Mouse (Mus musculus): ENCODE results near the gene Smim22. TPM values are rescaled to one million over a fixed set of nuclear protein-coding genes. Genes with fewer than 3 reads are reported as not detected.

Gene Smim22
- polyA plus RNA-seq (2017; shearing (Covaris generic)): not detected

DNA sequence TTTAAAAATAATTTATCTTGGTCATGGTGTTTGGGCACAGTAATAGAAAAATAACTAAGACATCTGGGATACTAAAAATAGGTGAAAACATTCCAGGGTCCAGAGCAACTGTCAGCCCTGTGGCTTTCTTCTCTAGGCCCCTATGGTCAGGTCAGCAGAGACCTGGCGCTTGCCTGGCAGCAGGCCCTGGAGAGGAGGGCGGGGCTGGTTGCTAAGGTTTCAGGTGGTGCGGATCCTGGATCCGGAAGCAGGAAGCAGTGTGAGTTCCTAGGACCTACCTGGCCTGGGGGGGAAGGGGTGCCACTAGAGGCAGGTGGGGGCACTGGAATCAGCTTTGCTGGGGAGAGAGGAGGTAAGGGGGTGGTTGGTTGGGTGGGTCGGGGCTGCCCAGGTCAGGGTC is at the start of gene Smim22:
Gene Smim22, plus strand, starts transcription at position 222 of the 400 bp plus-strand sequence.

DNA sequence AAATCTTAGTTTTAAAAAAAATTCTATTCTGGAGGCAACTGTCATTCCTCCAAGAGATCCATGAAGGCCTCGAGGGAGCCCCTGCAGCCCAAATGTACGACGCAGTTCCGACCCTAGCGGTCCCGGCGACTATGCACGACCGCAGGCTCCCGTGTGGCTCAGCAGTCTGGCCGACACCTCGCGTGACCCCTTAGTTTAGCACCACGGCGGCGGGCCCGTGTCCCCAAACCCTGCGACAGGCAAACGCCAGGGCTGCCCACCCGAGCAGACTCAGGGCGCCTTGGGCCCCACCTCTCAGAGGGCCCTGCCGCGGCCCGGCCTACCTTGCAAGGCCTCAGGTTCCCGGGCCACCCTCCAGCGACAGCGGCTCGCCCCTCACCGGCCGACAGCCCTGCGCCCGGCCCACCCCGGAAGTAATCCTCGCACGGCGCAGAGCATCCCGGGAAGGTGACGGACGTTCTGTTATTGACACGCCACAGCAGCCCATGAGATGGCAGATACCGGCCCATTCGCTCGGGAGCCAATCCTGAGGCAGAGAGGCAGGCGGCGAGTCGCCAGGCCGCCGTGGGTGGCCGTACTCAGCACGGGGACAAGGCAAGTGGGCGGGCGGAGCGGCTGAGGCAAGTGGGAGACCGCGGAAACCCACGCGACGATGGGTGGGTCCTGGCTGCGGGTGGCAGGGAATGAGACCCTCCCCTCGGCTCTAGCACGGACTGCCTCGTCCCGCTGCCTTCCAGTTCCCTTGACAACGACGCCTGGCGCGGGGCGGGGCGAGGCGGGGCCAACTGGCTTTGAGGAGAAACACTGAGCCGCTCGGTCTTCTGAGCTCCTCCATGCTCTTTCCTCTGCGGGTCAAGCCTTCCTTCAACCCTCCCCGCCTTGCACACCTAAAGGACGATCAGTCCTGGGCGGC is 43.0 kb upstream of the Smim22 start, which contains the start of gene Anks3:
Gene Anks3, minus strand, starts transcription at position 409 of the 913 bp plus-strand sequence.

DNA sequence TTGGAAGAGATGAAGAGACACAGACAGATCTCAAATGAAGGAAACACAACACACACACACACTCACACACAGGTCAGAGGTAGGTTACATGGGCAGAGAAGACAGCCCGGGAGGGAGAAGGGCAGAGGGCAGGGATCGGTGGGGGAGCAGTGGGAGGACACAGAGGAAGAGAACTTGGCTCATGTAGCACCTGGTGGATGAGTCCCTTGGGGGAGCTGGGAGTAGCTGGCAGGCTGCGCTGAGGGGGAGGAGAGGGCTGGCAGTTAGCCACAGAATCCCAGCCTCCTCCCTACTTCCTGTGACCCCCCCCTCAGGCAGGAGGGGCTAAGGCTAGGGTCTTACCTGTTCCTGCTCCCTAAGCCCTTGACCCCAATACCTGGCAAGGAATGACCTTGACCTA is 9.5 kb upstream of the Smim22 start, which contains the start of gene Sept12:
Gene Sept12, minus strand, starts transcription at position 300 of the 400 bp plus-strand sequence.

DNA sequence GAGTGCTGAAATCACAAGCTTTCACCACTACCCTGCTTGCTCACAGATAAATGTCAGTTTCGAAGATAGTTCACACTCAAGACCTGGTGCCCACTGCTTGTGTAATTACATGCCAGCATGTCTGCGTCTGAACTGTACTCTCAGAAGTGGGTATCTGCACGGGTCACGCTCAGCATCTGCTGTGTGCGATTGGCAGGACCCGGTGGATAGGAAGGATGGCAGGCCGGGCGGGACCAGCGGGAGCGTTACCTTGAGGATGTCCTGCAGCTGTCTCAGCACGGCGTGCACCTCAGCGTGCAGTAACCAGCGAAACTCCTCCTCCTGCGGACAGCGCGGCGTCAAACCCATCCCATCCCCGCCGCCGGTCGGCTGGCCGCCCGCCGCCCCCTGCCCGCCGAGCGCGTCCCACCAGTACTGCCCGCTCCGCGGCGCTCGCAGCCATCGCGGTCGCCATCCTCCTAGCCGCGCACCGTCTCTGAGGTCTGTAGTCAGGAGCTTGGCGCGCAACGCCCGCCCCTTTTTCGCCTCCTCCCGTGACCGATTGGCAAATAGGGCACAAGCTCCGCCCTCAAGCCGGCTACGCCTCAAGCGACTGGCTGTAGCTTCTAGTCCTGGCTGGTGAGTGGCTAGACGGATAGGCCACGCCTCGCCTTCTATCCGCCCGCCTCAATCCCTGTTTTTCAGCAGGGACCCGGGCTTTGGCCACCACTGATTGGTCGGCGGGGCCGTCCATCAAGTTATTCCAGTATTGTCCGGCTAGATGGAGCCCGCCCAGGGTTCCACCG is 6.2 kb downstream of the Smim22 start, which contains the start of gene Rogdi:
Gene Rogdi, minus strand, starts transcription at position 500 of the 785 bp plus-strand sequence.

DNA sequence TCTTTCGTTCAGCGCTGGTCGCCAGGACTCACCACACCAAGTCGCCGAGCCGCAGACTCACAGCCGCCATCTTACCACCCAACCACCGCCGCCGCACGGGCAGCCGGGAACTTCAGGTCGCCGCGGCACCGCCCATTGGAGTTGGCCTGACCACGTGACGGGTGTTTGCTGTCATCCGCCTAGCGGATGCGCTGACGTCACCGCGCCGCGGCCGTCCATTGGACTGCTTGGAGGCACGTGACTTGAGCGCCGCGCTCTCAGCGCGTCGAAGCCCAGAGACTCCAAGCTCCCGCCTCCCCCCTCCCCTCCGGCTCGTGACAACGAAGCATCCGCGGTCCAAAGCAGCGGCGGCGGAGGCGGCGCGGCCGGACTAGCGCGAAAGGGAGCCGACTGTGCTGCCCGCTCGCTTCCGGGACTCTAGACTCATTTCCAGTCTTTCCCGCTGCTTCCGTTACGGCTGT is 42.7 kb downstream of the Smim22 start, which contains the start of the genes Glyr1 and Ubn1:
Gene Glyr1, minus strand, starts transcription at position 90 of the 461 bp plus-strand sequence.
Gene Ubn1, plus strand, starts transcription at position 284 of the 461 bp plus-strand sequence.

Other genes with a start within 250 kb of the Smim22 start
- 42.4 TPM for gene Cdip1, start 217.0 kb upstream of the Smim22 start, polyA plus RNA-seq (2017; shearing (Covaris generic))
- 0.53 TPM for gene 4930562C15Rik, start 171.9 kb upstream of the Smim22 start, polyA plus RNA-seq (2017; shearing (Covaris generic))
- 52.3 TPM for gene Ubald1, start 127.0 kb upstream of the Smim22 start, polyA plus RNA-seq (2017; shearing (Covaris generic))
- gene Mgrn1, start 121.0 kb upstream of the Smim22 start, polyA plus RNA-seq (2017; shearing (Covaris generic)): 66.5 TPM
- gene Nudt16l1, start 68.5 kb upstream of the Smim22 start, polyA plus RNA-seq (2017; shearing (Covaris generic)): 164 TPM
- 80.4 TPM for gene Anks3, start 43.1 kb upstream of the Smim22 start, polyA plus RNA-seq (2017; shearing (Covaris generic))
- gene Sept12, start 9.4 kb upstream of the Smim22 start, polyA plus RNA-seq (2017; shearing (Covaris generic)): not detected
- 18.3 TPM for gene Rogdi, start 6.3 kb downstream of the Smim22 start, polyA plus RNA-seq (2017; shearing (Covaris generic))
- 176 TPM for gene Glyr1, start 42.6 kb downstream of the Smim22 start, polyA plus RNA-seq (2017; shearing (Covaris generic))
- gene Ubn1, start 42.8 kb downstream of the Smim22 start, polyA plus RNA-seq (2017; shearing (Covaris generic)): 19.2 TPM
- gene Ppl, start 125.1 kb downstream of the Smim22 start, polyA plus RNA-seq (2017; shearing (Covaris generic)): 0.20 TPM
- 0.05 TPM for gene Sec14l5, start 139.8 kb downstream of the Smim22 start, polyA plus RNA-seq (2017; shearing (Covaris generic))
- gene Nagpa, start 196.7 kb downstream of the Smim22 start, polyA plus RNA-seq (2017; shearing (Covaris generic)): 15.5 TPM
- 0.20 TPM for gene AU021092, start 215.0 kb downstream of the Smim22 start, polyA plus RNA-seq (2017; shearing (Covaris generic))
- gene Alg1, start 226.3 kb downstream of the Smim22 start, polyA plus RNA-seq (2017; shearing (Covaris generic)): 33.0 TPM
- gene Eef2kmt, start 248.7 kb downstream of the Smim22 start, polyA plus RNA-seq (2017; shearing (Covaris generic)): 47.9 TPM

All from activated CD4-positive, CD25-positive, alpha-beta regulatory T cell, adult 9 weeks (primary cell).